Mouse (Mus musculus): ENCODE measurements around the gene Ppid. TPM values are rescaled to one million over a fixed set of nuclear protein-coding genes. Genes with fewer than 3 reads are reported as not detected.

Ppid gene
- polyA plus RNA-seq, 1 experiment: 15.0 TPM

GRCm38 (mm10) chr3:79555061-79555460 is 36.1 kb upstream of the Ppid start:
- H3K27me3 ChIP-seq (ENCODE audit: control insufficient read depth, insufficient read depth, low read length): no peaks in the 10 kb centered on the region
- no peaks in the 10 kb centered on the region for H3K36me3 ChIP-seq (ENCODE audit: control insufficient read depth, insufficient read depth, low read length)
- H3K4me3 ChIP-seq (ENCODE audit: control insufficient read depth, low read depth, low read length): no peak overlapping the region
- H3K27ac ChIP-seq (ENCODE audit: control insufficient read depth, insufficient read depth, low read depth, low read length): no peak overlapping the region
- TF ChIP-seq CTCF (IDR thresholded peaks at IDR 0.05; ENCODE audit: control insufficient read depth, insufficient read depth, insufficient replicate concordance, low read depth, low read length): no peak
- no peak for TF ChIP-seq POLR2A (IDR thresholded peaks at IDR 0.05; ENCODE audit: control insufficient read depth, low read depth, low read length)
- H3K4me1 ChIP-seq (ENCODE audit: control insufficient read depth, insufficient read depth, low read length): no peaks in the 10 kb centered on the region

DNA sequence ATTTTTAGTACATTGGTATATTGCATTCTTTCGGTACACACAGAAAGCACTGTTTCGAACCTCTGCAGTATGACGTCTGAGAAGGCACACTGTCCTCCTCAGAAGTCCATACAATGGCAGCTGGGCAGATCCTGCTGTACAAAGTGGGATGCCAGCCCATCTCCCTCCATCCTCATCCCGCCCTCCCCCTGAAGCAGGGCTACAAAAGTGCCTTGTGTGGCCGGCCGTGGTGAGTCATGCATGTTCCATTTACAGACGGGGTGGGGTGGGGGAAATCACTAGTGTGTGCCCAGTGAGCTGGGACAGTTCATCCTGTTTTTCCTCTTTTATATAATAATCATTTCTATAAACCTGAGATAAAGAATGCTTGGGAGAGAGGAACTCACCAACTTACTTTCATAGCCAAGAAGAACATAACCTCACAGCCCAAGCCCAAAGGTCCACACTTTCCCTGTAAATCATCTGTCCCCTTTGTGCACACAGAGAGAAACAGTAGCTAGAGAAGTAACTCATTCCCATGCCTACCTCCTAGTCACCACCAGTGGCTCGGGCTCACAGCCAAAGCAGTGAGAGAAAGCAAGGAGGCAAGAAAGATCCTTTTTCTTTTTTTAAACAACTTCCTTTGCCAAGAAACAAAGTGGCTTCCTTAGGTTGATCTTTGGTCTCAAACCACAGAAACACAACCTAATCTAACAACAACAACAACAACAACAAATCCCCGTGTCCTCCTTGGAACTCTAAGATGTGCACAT is 31.9 kb upstream of the Ppid start:
- TF ChIP-seq POLR2A (IDR thresholded peaks at IDR 0.05; ENCODE audit: control insufficient read depth, low read depth, low read length) (no peak), CTCF (IDR thresholded peaks at IDR 0.05; ENCODE audit: control insufficient read depth, insufficient read depth, insufficient replicate concordance, low read depth, low read length) (no peak)
- no peak overlapping the region; the same call in 1 of the 2 replicates for H3K27ac ChIP-seq (ENCODE audit: control insufficient read depth, insufficient read depth, low read depth, low read length)
- H3K27me3 ChIP-seq (ENCODE audit: control insufficient read depth, insufficient read depth, low read length): no peaks in the 10 kb centered on the region
- no peak overlapping the region for H3K4me3 ChIP-seq (ENCODE audit: control insufficient read depth, low read depth, low read length)
- no peaks in the 10 kb centered on the region for H3K4me1 ChIP-seq (ENCODE audit: control insufficient read depth, insufficient read depth, low read length)
- no peaks in the 10 kb centered on the region for H3K36me3 ChIP-seq (ENCODE audit: control insufficient read depth, insufficient read depth, low read length)

DNA sequence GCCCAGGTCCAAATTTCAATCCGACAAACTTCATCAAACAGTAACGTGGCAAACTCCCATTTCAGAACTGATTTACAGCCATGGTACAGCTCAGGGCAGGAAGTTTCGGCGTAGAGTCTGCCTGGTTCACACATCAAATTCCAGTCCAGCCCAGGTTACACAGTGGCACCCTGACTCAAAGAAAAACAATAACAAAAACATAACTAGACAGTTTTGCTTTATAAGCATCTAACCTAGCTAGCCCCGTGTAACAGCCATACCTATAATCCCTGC is 31.4 kb upstream of the Ppid start:
- H3K4me3 ChIP-seq (ENCODE audit: control insufficient read depth, low read depth, low read length): no peak overlapping the region
- no peak overlapping the region for H3K27ac ChIP-seq (ENCODE audit: control insufficient read depth, insufficient read depth, low read depth, low read length)
- no peaks in the 10 kb centered on the region for H3K4me1 ChIP-seq (ENCODE audit: control insufficient read depth, insufficient read depth, low read length)
- TF ChIP-seq CTCF (IDR thresholded peaks at IDR 0.05; ENCODE audit: control insufficient read depth, insufficient read depth, insufficient replicate concordance, low read depth, low read length) (no peak), POLR2A (IDR thresholded peaks at IDR 0.05; ENCODE audit: control insufficient read depth, low read depth, low read length) (no peak)
- no peaks in the 10 kb centered on the region for H3K27me3 ChIP-seq (ENCODE audit: control insufficient read depth, insufficient read depth, low read length)
- no peaks in the 10 kb centered on the region for H3K36me3 ChIP-seq (ENCODE audit: control insufficient read depth, insufficient read depth, low read length)

GRCm38 (mm10) chr3:79560555-79560954 is 30.6 kb upstream of the Ppid start:
- TF ChIP-seq CTCF (IDR thresholded peaks at IDR 0.05; ENCODE audit: control insufficient read depth, insufficient read depth, insufficient replicate concordance, low read depth, low read length): no peak
- TF ChIP-seq POLR2A (IDR thresholded peaks at IDR 0.05; ENCODE audit: control insufficient read depth, low read depth, low read length): no peak
- Histone ChIP-seq H3K36me3 (ENCODE audit: control insufficient read depth, insufficient read depth, low read length) (no peaks in the 10 kb centered on the region), H3K27me3 (ENCODE audit: control insufficient read depth, insufficient read depth, low read length) (no peaks in the 10 kb centered on the region), H3K27ac (ENCODE audit: control insufficient read depth, insufficient read depth, low read depth, low read length) (no peak overlapping the region), H3K4me1 (ENCODE audit: control insufficient read depth, insufficient read depth, low read length) (no peaks in the 10 kb centered on the region), H3K4me3 (ENCODE audit: control insufficient read depth, low read depth, low read length) (no peak overlapping the region)

GRCm38 (mm10) chr3:79561784-79562715 is 29.1 kb upstream of the Ppid start:
- Histone ChIP-seq H3K4me1 (ENCODE audit: control insufficient read depth, insufficient read depth, low read length) (peaks cover 3% of the 10 kb centered on the region; the same call in 1 of the 2 replicates), H3K27me3 (ENCODE audit: control insufficient read depth, insufficient read depth, low read length) (no peaks in the 10 kb centered on the region), H3K36me3 (ENCODE audit: control insufficient read depth, insufficient read depth, low read length) (no peaks in the 10 kb centered on the region), H3K27ac (ENCODE audit: control insufficient read depth, insufficient read depth, low read depth, low read length) (no peak overlapping the region), H3K4me3 (ENCODE audit: control insufficient read depth, low read depth, low read length) (no peak overlapping the region)
- no peak for TF ChIP-seq POLR2A (IDR thresholded peaks at IDR 0.05; ENCODE audit: control insufficient read depth, low read depth, low read length)
- no peak for TF ChIP-seq CTCF (IDR thresholded peaks at IDR 0.05; ENCODE audit: control insufficient read depth, insufficient read depth, insufficient replicate concordance, low read depth, low read length)

GRCm38 (mm10) chr3:79563511-79563910 is 27.6 kb upstream of the Ppid start:
- no peak for TF ChIP-seq POLR2A (IDR thresholded peaks at IDR 0.05; ENCODE audit: control insufficient read depth, low read depth, low read length)
- TF ChIP-seq CTCF (IDR thresholded peaks at IDR 0.05; ENCODE audit: control insufficient read depth, insufficient read depth, insufficient replicate concordance, low read depth, low read length): no peak
- peaks cover 5% of the 10 kb centered on the region; the same call in 1 of the 2 replicates for H3K4me1 ChIP-seq (ENCODE audit: control insufficient read depth, insufficient read depth, low read length)
- no peak overlapping the region for H3K4me3 ChIP-seq (ENCODE audit: control insufficient read depth, low read depth, low read length)
- no peaks in the 10 kb centered on the region for H3K27me3 ChIP-seq (ENCODE audit: control insufficient read depth, insufficient read depth, low read length)
- H3K27ac ChIP-seq (ENCODE audit: control insufficient read depth, insufficient read depth, low read depth, low read length): no peak overlapping the region
- H3K36me3 ChIP-seq (ENCODE audit: control insufficient read depth, insufficient read depth, low read length): no peaks in the 10 kb centered on the region

- H3K27me3 ChIP-seq (ENCODE audit: control insufficient read depth, insufficient read depth, low read length): no peaks in the 10 kb centered on the region
- H3K36me3 ChIP-seq (ENCODE audit: control insufficient read depth, insufficient read depth, low read length): no peaks in the 10 kb centered on the region
- no peak overlapping the region for H3K27ac ChIP-seq (ENCODE audit: control insufficient read depth, insufficient read depth, low read depth, low read length)
- peaks cover 5% of the 10 kb centered on the region; the same call in 1 of the 2 replicates for H3K4me1 ChIP-seq (ENCODE audit: control insufficient read depth, insufficient read depth, low read length)
- H3K4me3 ChIP-seq (ENCODE audit: control insufficient read depth, low read depth, low read length): no peak overlapping the region
- TF ChIP-seq CTCF (IDR thresholded peaks at IDR 0.05; ENCODE audit: control insufficient read depth, insufficient read depth, insufficient replicate concordance, low read depth, low read length) (no peak), POLR2A (IDR thresholded peaks at IDR 0.05; ENCODE audit: control insufficient read depth, low read depth, low read length) (no peak)
These were observed 26.1 kb upstream of the Ppid start for GRCm38 (mm10) chr3:79564875-79565606.

Measured in testis, adult 2 months (tissue).